Mouse (Mus musculus) inflammation-experienced regulatory T-cells, adult 6 months (primary cell): Measurements from ENCODE around the gene Slc30a2. TPM values are rescaled to one million over a fixed set of nuclear protein-coding genes. Genes with fewer than 3 reads are reported as not detected.
"Not testable (repeated sequence)": the region's sequence is repeated elsewhere in the genome, so short reads cannot be mapped to it uniquely, and the experiment has no call there.

Source experiments
- ATAC-seq: one replicate; pipeline ENCODE4 v1.8.0; 2017
- polyA plus RNA-seq, 3 experiments: library from polyadenylated mRNA; unstranded; fragments of 100-300 nt; shearing (Covaris generic); gene quantifications; one replicate each; pipeline ENCODE4 v1.2.1; 2017

The Slc30a2 gene
- polyA plus RNA-seq, 3 experiments from 2014 or later, result 0.21 to 0.34 (median 0.29) TPM

DNA sequence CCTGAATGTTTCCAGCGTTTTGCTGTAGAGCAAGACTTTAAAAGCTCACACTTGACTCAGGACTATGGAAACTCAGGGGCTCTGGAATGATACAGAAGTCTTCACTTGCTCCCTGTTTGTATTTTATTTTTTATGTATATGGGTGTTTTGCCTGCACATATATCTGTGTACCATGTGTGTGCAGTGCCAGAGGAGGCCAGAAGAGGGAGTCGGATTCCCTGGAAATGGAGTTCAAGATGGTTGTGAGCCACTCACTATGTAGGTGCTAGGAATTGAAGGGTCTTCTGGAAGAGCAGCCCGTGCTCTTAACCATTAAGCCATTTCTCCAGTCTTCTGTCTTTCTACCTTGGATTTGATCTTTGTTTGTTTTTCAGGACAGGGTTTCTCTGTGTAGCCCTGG, 21.5 kb upstream of the Slc30a2 start:
- no peak for ATAC-seq

DNA sequence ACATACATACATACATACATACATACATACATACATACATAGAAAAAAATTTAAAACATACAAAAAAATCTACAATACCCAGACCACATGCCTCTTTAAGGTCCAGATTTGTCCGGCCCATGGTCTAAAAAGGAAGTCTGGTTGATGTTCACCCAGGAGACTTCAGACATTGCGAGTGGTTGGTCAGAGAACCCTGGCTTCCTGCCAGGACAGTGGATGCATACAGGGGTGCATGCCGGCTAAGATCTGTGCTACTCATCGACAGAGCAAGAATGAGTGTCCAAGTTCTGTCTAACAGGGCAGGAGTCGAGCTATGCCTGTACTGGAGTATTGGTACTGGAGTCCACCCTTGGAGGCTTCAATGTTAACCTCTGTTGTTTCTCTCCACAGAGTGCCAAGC, 18.3 kb upstream of the Slc30a2 start:
- no peak for ATAC-seq

DNA sequence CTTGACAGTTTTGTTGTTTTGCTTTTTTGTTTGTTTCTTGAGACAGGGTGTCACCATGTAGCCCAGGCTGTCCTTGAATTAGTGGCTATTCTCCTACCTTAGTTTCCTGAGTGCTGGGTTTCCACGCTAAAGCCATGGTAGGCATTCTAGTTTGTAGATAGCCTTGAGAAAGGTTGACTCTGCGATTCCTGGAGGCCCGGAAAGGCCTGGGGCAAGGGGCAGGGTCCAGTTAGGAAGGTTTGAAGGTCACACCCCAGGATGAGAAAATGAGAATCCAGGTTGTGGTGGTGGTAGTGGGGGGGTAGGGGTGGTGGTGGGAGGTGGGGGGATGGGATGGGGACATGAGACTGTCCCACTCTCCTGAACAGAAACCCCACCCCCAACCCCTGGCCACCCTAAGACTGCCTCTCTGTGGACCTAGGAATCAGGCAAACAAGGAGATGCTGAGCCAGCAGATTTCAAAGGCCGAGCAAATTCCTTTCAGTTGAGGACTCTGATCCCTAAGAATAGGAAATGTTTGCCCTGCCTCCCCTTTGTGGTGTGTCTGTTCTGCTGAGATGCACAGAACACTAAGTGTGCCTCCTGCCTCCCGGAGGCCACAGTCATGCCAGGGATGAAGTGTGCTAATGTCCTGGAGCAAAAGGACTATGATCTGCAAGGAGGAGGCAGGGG, 16.0 kb upstream of the Slc30a2 start:
- no peak for ATAC-seq

DNA sequence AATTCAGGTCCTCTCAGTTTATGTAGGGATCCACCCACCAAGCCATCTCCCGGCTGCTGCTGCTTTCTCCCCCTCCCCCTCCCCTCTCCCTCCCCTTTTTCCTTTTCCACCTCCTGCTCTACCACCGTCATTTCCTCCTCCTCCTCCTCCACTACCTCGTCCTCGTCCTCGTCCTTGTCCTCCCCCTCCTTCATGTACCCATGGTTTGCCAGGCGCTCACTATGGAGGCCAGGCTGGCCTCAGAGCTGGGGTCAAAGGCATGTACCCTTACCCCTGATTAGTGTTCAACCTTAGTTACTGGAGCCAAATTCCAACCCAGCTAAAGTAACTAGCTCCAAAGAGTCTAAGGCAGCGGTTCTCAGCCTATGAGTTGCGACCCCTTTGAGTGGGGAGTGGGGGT, 14.8 kb upstream of the Slc30a2 start:
- ATAC-seq, result no peak

GRCm38 (mm10) chr4:134328832-134329231, 14.1 kb upstream of the Slc30a2 start:
- no peak for ATAC-seq

- no peak for ATAC-seq
Measured at GRCm38 (mm10) chr4:134330281-134330680, 12.7 kb upstream of the Slc30a2 start.

- ATAC-seq, result not testable (repeated sequence)
Measured at GRCm38 (mm10) chr4:134341231-134341630, 1.8 kb upstream of the Slc30a2 start.

DNA sequence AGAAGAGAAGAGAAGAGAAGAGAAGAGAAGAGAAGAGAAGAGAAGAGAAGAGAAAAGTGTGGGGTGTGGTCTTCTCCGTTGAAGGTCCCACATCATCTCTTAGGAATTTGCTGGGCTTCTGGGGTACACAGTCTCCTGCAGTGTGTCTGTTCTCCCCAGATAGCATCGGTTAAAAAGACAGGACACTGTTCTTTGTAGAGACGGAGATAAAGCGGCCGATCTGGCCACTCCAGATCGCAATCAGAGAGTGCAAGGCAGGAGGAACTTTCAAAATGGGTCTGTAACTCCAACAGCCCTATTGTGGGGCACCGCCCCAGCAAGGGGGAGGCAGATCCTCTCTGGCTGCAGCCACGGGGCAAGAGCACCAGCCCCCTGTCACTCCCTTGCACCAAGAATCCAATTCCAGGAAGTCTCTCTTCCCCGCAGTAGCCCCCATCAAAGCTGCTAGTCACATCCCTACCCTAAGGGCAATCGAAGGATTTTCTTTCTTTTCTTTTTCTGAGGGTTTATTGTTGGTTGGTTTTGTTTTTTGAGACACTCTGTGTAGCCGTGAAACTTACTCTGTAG, 685 bp upstream of the Slc30a2 start:
- no peak for ATAC-seq

DNA sequence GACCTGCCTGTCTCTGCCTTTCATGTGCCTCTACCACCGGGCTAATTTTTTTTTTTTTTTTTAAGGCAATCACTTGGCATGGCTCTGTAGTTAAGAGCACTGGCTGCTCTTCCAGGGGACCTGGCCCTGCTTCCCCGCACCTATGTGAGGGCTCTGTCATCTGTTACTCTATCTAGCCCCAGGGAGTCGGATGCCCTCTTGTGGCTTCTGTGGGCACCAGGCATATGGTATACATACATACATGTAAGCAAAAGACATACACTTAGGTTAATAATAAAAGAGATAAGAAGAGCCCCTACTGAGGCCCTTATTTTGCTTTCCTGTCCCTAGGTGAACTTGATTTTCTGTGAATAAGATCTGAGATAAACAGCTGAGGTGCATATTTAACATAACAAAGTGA, 1.6 kb downstream of the Slc30a2 start:
- ATAC-seq, result no peak

DNA sequence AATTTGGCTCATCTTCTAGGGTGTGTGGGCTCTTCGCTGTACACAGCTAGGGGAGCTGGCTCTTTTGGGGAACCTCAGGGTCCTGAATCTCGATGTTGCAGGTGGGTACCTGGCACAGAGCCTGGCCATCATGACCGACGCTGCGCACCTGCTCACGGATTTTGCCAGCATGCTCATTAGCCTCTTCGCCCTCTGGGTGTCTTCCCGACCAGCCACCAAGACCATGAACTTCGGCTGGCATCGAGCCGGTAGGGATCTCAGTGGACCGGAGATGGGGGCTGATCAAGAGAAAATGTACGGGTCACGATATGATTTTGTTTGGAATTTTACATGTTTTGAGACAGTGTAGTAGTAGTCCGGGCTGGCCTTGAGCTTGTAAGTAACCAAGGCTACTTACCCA, 2.8 kb downstream of the Slc30a2 start:
- no peak for ATAC-seq

DNA sequence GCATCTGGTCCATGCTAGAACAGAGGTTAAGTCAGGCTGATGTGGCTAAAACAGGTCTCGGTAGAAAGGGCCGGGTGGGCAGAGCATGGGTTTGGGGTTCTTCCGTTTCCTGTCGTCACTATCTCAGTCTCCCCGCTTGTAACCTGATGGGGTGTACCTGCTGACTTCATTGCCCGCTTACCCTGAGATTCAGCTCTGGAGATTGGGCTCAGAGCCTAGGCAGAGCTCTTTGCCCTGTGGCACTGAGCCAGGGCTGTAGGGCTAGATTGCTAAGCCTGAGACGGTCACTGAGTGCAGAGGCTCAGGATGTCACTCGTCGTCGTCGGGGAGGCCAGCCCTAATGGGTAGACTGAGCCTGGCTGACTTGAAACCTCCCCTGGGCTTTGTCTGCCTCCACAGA, 5.1 kb downstream of the Slc30a2 start:
- ATAC-seq, result no peak

DNA sequence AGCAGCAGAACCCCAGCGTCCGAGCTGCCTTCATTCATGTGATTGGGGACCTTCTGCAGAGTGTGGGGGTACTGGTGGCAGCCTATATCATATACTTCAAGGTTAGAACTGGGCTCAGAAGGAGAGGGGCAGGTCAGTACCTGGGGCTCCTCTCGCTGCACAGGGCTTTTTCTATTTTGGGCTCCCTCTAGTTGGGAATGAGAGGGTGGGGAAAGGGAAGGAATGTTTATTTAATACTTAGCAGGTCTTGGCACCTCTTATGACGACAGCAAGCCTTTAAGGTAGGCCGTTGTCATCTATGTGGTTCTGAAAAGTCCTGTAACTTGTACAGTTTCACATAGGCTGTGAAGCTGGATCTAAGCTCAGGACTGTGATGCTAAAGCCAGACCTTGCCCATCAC, 5.6 kb downstream of the Slc30a2 start:
- ATAC-seq, result no peak

DNA sequence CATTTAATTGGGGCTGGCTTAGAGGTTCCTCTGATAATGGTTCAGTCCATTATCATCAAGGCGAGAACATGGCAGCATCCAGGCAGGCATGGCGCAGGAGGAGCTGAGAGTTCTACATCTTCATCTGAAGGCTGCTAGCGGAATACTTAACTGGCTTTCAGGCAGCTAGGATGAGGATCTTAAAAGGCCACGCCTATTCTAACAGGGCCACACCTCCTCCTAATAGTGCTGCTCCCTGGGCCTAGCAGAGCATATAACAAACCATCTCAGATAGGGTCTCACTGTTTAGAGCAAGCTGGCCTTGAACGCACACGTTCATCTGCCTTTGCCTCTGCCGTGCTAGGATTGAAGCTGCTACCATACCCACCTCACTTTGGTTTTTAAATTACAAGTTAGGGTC, 6.8 kb downstream of the Slc30a2 start:
- no peak for ATAC-seq

- ATAC-seq, result no peak
Measured at GRCm38 (mm10) chr4:134350641-134351040, 7.7 kb downstream of the Slc30a2 start.

DNA sequence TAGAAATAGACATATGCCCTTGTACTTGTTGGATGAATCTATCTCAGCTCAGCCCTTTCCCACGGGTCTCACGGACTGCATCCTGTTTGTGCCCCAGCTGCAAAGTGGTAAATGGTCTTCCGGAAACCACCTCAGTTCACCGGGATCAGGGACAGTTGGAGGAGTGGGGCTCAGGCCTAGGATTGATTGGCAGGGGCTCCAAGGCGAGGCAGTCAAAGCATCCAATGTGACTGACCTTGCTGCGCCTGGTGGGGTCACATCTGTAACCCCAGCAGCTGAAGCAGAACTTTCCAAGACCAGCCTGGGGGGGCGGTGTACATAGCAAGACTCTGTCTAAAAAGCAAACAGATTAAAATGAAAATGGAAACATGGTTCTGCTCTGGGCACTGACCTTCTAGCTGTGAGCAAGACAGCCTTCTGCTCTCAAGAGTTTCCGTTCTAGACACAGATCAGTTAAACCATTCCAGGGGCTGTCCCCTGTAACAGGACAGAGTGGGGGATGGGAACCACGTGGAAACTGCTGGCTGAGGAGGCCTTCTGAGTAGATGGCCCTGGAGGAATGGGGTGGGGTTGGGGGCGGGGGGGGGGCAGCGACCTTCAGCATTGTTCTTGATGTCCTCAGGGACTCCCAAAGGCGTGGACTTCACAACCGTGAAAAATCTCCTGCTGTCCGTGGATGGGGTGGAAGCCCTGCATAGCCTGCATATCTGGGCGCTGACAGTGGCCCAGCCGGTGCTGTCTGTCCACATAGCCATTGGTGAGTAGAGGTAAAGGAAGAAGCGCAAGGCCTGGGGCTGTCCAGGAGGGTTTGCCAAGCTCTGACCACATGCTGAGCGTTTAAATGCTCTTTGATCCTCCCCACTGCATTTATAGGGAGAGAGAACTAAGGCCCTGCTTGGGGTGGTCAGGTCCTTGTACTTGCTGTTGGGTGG, 8.6 kb downstream of the Slc30a2 start:
- peak; percentile 65 for ATAC-seq

DNA sequence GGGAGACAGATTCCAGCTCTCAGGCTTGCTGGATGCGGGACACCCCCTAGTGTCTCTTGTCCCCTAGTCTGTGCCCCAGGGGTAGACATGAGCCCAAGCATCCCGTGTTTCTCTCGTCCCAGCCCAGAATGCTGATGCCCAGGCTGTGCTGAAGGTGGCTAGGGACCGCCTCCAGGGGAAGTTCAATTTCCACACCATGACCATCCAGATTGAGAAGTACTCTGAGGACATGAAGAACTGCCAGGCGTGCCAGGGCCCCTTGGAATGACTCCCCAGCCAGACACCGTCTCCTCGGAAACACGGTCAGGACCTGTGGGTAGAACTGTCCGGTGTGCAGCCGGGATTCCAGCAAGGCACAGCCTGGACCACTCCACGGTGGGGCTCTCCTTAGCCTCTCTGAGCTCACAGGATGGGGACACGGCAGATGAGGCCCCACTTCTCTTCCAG, 9.3 kb downstream of the Slc30a2 start:
- ATAC-seq, result no peak

GRCm38 (mm10) chr4:134352929-134353328, 9.9 kb downstream of the Slc30a2 start:
- no peak for ATAC-seq

- ATAC-seq, result peak; percentile 33
Measured at GRCm38 (mm10) chr4:134353527-134354409, 10.8 kb downstream of the Slc30a2 start.

DNA sequence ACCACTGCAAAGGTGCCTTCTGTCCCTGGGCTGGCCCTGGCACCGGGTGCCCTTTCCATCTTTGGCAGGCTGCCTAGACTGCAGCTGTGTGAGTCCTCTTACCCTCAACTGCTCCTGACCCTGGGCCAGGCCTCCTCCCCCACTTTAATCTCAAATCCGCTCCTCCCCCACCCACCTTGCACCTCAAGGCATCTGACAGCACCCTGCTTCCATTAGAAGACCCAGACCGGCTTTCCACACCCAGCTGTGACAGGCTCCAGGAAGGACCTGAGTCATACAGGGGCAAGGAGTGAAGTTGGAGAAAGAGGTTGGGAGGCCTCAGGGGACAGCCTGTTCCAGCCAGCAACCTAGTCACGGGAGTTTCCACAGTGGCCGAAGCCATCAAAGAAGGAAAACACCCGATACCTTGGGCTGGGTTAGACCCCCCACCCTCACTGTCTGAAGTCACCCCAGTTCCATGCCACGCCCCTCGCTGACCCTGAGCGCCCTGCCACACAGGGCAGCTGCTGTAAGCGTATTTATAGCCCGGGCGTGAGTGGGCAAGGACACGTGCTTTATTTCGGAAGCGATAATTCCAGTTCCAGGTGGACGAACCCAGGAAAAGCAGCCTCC, 13.0 kb downstream of the Slc30a2 start:
- ATAC-seq, result no peak

GRCm38 (mm10) chr4:134356591-134357460, 13.8 kb downstream of the Slc30a2 start:
- peak; percentile 39 for ATAC-seq

DNA sequence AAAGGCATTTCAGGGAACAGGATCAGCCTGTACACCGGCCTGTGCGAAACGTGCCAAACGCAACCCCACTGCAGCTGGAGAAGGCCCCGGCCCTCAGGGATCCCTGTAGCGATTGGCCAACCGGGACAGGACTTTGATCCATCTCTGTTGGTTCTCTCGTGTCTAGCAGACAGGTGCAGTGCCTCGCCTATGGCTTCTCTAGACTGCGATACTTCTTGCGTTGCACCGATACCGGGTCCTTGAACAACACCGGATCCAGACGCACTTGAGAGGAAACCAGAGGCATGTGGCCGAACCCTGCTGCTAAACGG, 14.4 kb downstream of the Slc30a2 start:
- ATAC-seq, result no peak
